Mouse (Mus musculus): ENCODE data around the gene Porcn. TPM values are rescaled to one million over a fixed set of nuclear protein-coding genes. Genes with fewer than 3 reads are reported as not detected.

Gene Porcn
- total and polyA plus RNA-seq, 3 experiments = 0.22 to 4.6 (median 2.7) TPM

- Histone ChIP-seq H3K27me3 (ENCODE audit: insufficient read depth, low read length) (no peaks in the 10 kb centered on the region), H3K4me3 (ENCODE audit: low read depth, low read length) (no peak overlapping the region), H3K4me1 (ENCODE audit: insufficient read depth, low read depth, low read length) (peaks cover 16% of the 10 kb centered on the region), H3K36me3 (replicated peaks) (no peaks in the 10 kb centered on the region), H3K9me3 (replicated peaks) (no peaks in the 10 kb centered on the region)
- ATAC-seq (ENCODE audit: extremely low read depth, insufficient number of reproducible peaks, low FRiP score, poor library complexity, severe bottlenecking) (no peak), DNase-seq (ENCODE audit: low spot score) (no peak)
- TF ChIP-seq POLR2AphosphoS5 (IDR thresholded peaks at IDR 0.05; ENCODE audit: insufficient replicate concordance, low read depth, low read length) = no peak
Measured at GRCm38 (mm10) chrX:8211490-8212207, 5.3 kb upstream of the Porcn start.

DNA sequence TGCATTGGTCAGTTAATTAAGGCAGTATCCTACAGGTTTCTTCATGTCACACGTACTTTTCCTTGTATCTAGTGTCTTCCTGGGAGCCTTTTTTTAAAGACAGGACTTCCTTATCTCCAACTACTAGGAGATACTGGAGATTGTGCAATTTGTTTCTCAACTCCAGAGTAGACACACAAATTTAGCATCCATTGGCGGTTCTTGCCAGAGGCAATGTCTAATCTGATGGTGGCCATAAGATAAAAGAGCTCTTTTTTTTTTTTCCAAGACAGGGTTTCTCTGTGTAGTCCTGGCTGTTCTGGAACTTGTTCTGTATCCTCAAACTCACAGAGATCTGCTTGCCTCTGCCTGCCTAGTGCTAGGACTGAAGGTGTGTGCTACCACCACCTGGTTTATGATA lies 3.4 kb upstream of the Porcn start:
- TF ChIP-seq GATA1 (IDR thresholded peaks at IDR 0.05; ENCODE audit: borderline replicate concordance, low read length) (no peak), POLR2AphosphoS5 (IDR thresholded peaks at IDR 0.05; ENCODE audit: insufficient replicate concordance, low read depth, low read length) (no peak)
- DNase-seq (ENCODE audit: low spot score) = no peak
- Histone ChIP-seq H3K9me3 (replicated peaks) (no peaks in the 10 kb centered on the region), H3K4me1 (ENCODE audit: insufficient read depth, low read depth, low read length) (peaks cover 31% of the 10 kb centered on the region), H3K36me3 (replicated peaks) (no peaks in the 10 kb centered on the region), H3K4me3 (ENCODE audit: low read depth, low read length) (no peak overlapping the region), H3K27me3 (ENCODE audit: insufficient read depth, low read length) (no peaks in the 10 kb centered on the region)
- no peak for ATAC-seq (ENCODE audit: extremely low read depth, insufficient number of reproducible peaks, low FRiP score, poor library complexity, severe bottlenecking)

DNA sequence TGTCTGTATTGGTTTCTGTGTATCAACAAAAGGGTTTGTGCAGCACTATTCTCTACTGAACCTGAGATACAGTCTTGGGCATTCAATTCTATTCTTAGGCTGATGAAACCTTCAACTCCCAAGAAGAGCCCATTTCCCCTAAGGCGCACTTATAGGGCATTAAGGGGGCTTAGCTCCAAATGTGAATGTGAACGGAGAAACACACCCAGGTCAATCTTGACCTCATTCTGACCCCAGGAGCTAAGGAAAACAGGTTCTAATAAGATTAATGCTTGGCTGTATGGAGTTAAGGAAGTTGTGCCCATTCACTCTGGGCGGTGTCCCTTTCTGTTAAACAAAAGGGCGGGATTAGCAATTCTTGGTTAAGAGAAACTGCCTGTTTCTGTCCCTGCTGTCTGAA lies 899 bp upstream of the Porcn start:
- Histone ChIP-seq H3K9me3 (replicated peaks) (no peaks in the 10 kb centered on the region), H3K27me3 (ENCODE audit: insufficient read depth, low read length) (peaks cover 4% of the 10 kb centered on the region; the same call in 1 of the 2 replicates), H3K36me3 (replicated peaks) (no peaks in the 10 kb centered on the region), H3K4me1 (ENCODE audit: insufficient read depth, low read depth, low read length) (peaks cover 31% of the 10 kb centered on the region), H3K4me3 (ENCODE audit: low read depth, low read length) (no peak overlapping the region)
- ATAC-seq (ENCODE audit: extremely low read depth, insufficient number of reproducible peaks, low FRiP score, poor library complexity, severe bottlenecking) (no peak), DNase-seq (ENCODE audit: low spot score) (no peak)
- no peak for TF ChIP-seq GATA1 (IDR thresholded peaks at IDR 0.05; ENCODE audit: borderline replicate concordance, low read length)
- TF ChIP-seq TAL1 (conservative IDR thresholded peaks at IDR 0.05; ENCODE audit: low read depth, low read length) = no peak
- no peak for TF ChIP-seq GATA2 (IDR thresholded peaks at IDR 0.05; ENCODE audit: borderline replicate concordance, low read depth, low read length)
- TF ChIP-seq CTCF (IDR thresholded peaks at IDR 0.05; ENCODE audit: low read depth, low read length) = no peak
- no peak for TF ChIP-seq POLR2AphosphoS5 (IDR thresholded peaks at IDR 0.05; ENCODE audit: insufficient replicate concordance, low read depth, low read length)

DNA sequence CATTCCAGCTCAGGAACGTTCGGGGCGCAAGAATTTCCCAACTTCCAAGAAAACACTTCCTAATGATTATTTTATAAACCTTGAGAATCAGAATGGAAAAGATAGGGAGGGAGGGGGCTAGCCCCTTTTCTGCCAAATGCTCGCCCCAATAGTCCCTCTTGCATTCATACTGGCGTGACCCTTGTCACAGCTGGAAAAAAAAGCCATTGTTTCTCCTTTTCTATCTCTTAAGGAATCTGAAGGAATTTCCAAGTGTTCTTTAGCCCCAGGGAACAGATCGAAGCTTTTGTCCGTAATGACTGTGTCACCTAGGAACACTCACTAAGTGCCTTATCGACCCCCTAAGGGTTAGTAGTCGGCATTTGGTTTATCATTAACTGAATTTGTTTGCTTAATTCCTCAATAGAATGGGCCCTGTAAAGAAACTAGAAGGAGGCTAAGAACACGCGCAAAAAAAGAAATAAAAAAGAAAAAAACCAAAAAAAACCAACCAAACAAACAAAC lies 421 bp upstream of the Porcn start:
- Histone ChIP-seq H3K9me3 (replicated peaks) (no peaks in the 10 kb centered on the region), H3K4me1 (ENCODE audit: insufficient read depth, low read depth, low read length) (peaks cover 30% of the 10 kb centered on the region), H3K27me3 (ENCODE audit: insufficient read depth, low read length) (peaks cover 4% of the 10 kb centered on the region; the same call in 1 of the 2 replicates), H3K36me3 (replicated peaks) (no peaks in the 10 kb centered on the region), H3K4me3 (ENCODE audit: low read depth, low read length) (peak overlapping the region; percentile 72; the same call in 1 of the 2 replicates)
- ATAC-seq (ENCODE audit: extremely low read depth, insufficient number of reproducible peaks, low FRiP score, poor library complexity, severe bottlenecking) = no peak
- TF ChIP-seq CTCF (IDR thresholded peaks at IDR 0.05; ENCODE audit: low read depth, low read length) (no peak), POLR2AphosphoS5 (IDR thresholded peaks at IDR 0.05; ENCODE audit: insufficient replicate concordance, low read depth, low read length) (no peak), GATA1 (IDR thresholded peaks at IDR 0.05; ENCODE audit: borderline replicate concordance, low read length) (no peak)
- DNase-seq (ENCODE audit: low spot score) = no peak

GRCm38 (mm10) chrX:8205551-8205950 lies 774 bp downstream of the Porcn start:
- Histone ChIP-seq H3K4me3 (ENCODE audit: low read depth, low read length) (no peak overlapping the region; the same call in 1 of the 2 replicates), H3K27me3 (ENCODE audit: insufficient read depth, low read length) (peaks cover 4% of the 10 kb centered on the region; the same call in 1 of the 2 replicates), H3K4me1 (ENCODE audit: insufficient read depth, low read depth, low read length) (peaks cover 22% of the 10 kb centered on the region), H3K36me3 (replicated peaks) (no peaks in the 10 kb centered on the region), H3K9me3 (replicated peaks) (no peaks in the 10 kb centered on the region)
- TF ChIP-seq TAL1 (conservative IDR thresholded peaks at IDR 0.05; ENCODE audit: low read depth, low read length) (no peak), GATA2 (IDR thresholded peaks at IDR 0.05; ENCODE audit: borderline replicate concordance, low read depth, low read length) (no peak), CTCF (IDR thresholded peaks at IDR 0.05; ENCODE audit: low read depth, low read length) (no peak), POLR2AphosphoS5 (IDR thresholded peaks at IDR 0.05; ENCODE audit: insufficient replicate concordance, low read depth, low read length) (no peak), GATA1 (IDR thresholded peaks at IDR 0.05; ENCODE audit: borderline replicate concordance, low read length) (no peak)
- ATAC-seq (ENCODE audit: extremely low read depth, insufficient number of reproducible peaks, low FRiP score, poor library complexity, severe bottlenecking) (no peak), DNase-seq (ENCODE audit: low spot score) (no peak)

GRCm38 (mm10) chrX:8205088-8205487 lies 1.2 kb downstream of the Porcn start:
- DNase-seq (ENCODE audit: low spot score) (no peak), ATAC-seq (ENCODE audit: extremely low read depth, insufficient number of reproducible peaks, low FRiP score, poor library complexity, severe bottlenecking) (no peak)
- no peaks in the 10 kb centered on the region for H3K36me3 ChIP-seq (replicated peaks)
- peaks cover 22% of the 10 kb centered on the region for H3K4me1 ChIP-seq (ENCODE audit: insufficient read depth, low read depth, low read length)
- peaks cover 4% of the 10 kb centered on the region; the same call in 1 of the 2 replicates for H3K27me3 ChIP-seq (ENCODE audit: insufficient read depth, low read length)
- no peaks in the 10 kb centered on the region for H3K9me3 ChIP-seq (replicated peaks)
- H3K4me3 ChIP-seq (ENCODE audit: low read depth, low read length) = no peak overlapping the region
- TF ChIP-seq GATA2 (IDR thresholded peaks at IDR 0.05; ENCODE audit: borderline replicate concordance, low read depth, low read length) (no peak), CTCF (IDR thresholded peaks at IDR 0.05; ENCODE audit: low read depth, low read length) (no peak), GATA1 (IDR thresholded peaks at IDR 0.05; ENCODE audit: borderline replicate concordance, low read length) (no peak), TAL1 (conservative IDR thresholded peaks at IDR 0.05; ENCODE audit: low read depth, low read length) (no peak), POLR2AphosphoS5 (IDR thresholded peaks at IDR 0.05; ENCODE audit: insufficient replicate concordance, low read depth, low read length) (no peak)

All from G1E (cell line).